Comparison of ENCODE assay signal across 20 mouse cellular contexts in the genomic region with DNA sequence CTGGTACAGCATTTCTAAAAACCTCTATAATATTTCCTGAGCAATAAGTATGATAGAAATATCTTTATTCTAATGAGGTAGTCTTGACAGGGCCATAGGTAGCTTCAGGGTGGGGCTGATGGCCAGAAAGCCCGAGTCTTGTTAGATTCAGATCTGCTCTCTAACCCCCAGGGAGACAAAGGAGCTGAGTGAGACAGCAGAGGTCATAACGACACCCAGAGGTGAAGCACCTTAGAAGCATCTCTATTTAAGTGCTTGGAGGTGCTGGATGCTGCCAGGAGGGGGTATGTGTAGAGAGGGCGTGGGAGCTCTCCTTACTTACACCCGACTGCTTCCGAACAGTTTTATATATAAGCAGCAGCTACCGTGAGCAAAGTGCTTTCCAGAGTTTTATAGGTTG.
DNase-seq lines count a peak whose midpoint lies in the region; ATAC-seq and TF ChIP-seq lines count a peak whose summit lies in the region.
"Had no signal": no experiment of that assay in that cellular context is flagged by ENCODE, and none has a peak within 500 bp of the region (broad histone marks: within the 10 kb centered on the region; RNA-seq: fewer than 3 reads in every experiment).

No protein-coding gene starts in this region.

- no peak for TF ChIP-seq POLR2A in CH12.LX (IDR thresholded peaks at IDR 0.05; ENCODE audit: low read depth, low read length)

- peak; percentile 68 for TF ChIP-seq RAD21 in CH12.LX (IDR thresholded peaks at IDR 0.05; ENCODE audit: low read depth, low read length)

- ATAC-seq in monocyte, adult 5-6 weeks (replicated peaks; ENCODE audit: insufficient number of reproducible peaks, low FRiP score, low TSS enrichment, poor library complexity, severe bottlenecking), result 0 out of 2 replicates have a peak, but pooled peaks have one; percentile 5
- peak; percentile 23; the same call in 1 of the 2 replicates for ATAC-seq in neutrophil, adult 5-6 weeks (ENCODE audit: extremely low read depth, insufficient number of reproducible peaks, low FRiP score, poor library complexity, severe bottlenecking)
- ATAC-seq: Patski had no signal

- dilution Hi-C loops in CH12.LX (cut with MboI; ENCODE audit: extremely low pct_ligation_motif_present, extremely low pct_unique_long_range_greater_than_20kb, low sequenced_read_pairs), result no loop called here

- peak; percentile 62 for DNase-seq in CH12.LX (ENCODE audit: extremely low read depth)
- peak; percentile 51 for DNase-seq in splenic B cell, adult 2 months (ENCODE audit: low read depth, low spot score)
- no peak for DNase-seq in embryonic facial prominence, embryonic 10.5 days (ENCODE audit: low spot score)
- no peak for DNase-seq in thymus, postnatal 25 days
- DNase-seq in lung, postnatal 4 days, result no peak
- no peak for DNase-seq in cerebellum, adult 18-20 months
- DNase-seq: adrenal gland, adult 2 months; adrenal gland, adult 8-10 months; adrenal gland, postnatal 10 days; adrenal gland, postnatal 14 days; adrenal gland, postnatal 25 days; adrenal gland, postnatal 36 days; B cell, adult 2 months; cerebellum, adult 11 months; cerebellum, adult 11-12 months; cerebellum, adult 2 months had no signal

- H3K27ac ChIP-seq in CH12.LX (ENCODE audit: insufficient read depth, low read depth), result no peak overlapping the region
- no peak overlapping the region for H3K27ac ChIP-seq in embryonic facial prominence, embryonic 10.5 days (replicated peaks)

- H3K27me3 ChIP-seq in CH12.LX (replicated peaks), result no peaks in the 10 kb centered on the region
- no peaks in the 10 kb centered on the region for H3K27me3 ChIP-seq in splenic B cell, adult 2 months (ENCODE audit: control insufficient read depth, insufficient read depth, low read length, poor library complexity, severe bottlenecking)
- H3K27me3 ChIP-seq in embryonic facial prominence, embryonic 10.5 days (replicated peaks; ENCODE audit: low read depth, poor library complexity, severe bottlenecking), result no peaks in the 10 kb centered on the region
- H3K27me3 ChIP-seq: Patski had no signal

- peak in 1 of 2 experiments; percentile 63; a peak in 2 of 4 replicates for TF ChIP-seq CTCF in CH12.LX (conservative IDR thresholded peaks at IDR 0.05 in 1 of 2, IDR thresholded peaks at IDR 0.05 in 1 of 2; ENCODE audit: low read depth in 2 of 2, low read length in 2 of 2)

- H3K79me2 ChIP-seq in CH12.LX (replicated peaks; ENCODE audit: control insufficient read depth, extremely low read depth, insufficient read depth, poor library complexity, severe bottlenecking), result no peaks in the 10 kb centered on the region

- H3K4me2 ChIP-seq in CH12.LX (ENCODE audit: insufficient read depth, low read depth, poor library complexity, severe bottlenecking), result no peak overlapping the region; the same call in 1 of the 2 replicates

- no peaks in the 10 kb centered on the region for H3K9me3 ChIP-seq in CH12.LX (replicated peaks; ENCODE audit: low read length)
- H3K9me3 ChIP-seq in embryonic facial prominence, embryonic 10.5 days, result no peaks in the 10 kb centered on the region

- H3K36me3 ChIP-seq in CH12.LX (replicated peaks in 1 of 2; ENCODE audit: control insufficient read depth in 1 of 2, insufficient read depth in 1 of 2, low read length in 1 of 2), result no peaks in the 10 kb centered on the region
- no peaks in the 10 kb centered on the region for H3K36me3 ChIP-seq in splenic B cell, adult 2 months (ENCODE audit: control insufficient read depth, insufficient read depth, low read length, poor library complexity, severe bottlenecking)
- H3K36me3 ChIP-seq in embryonic facial prominence, embryonic 10.5 days (replicated peaks), result no peaks in the 10 kb centered on the region
- H3K36me3 ChIP-seq: G1E had no signal

- H3K4me1 ChIP-seq in CH12.LX (ENCODE audit: control insufficient read depth in 1 of 2, insufficient read depth in 2 of 2), result peaks cover 5 to 23% of the 10 kb centered on the region in 2 experiments; a peak in 3 of 4 replicates
- no peaks in the 10 kb centered on the region for H3K4me1 ChIP-seq in embryonic facial prominence, embryonic 10.5 days

- H3K4me3 ChIP-seq in CH12.LX (replicated peaks in 1 of 3; ENCODE audit: low read depth in 2 of 3, low read length in 2 of 3, poor library complexity in 1 of 3), result no peak overlapping the region
- no peak overlapping the region for H3K4me3 ChIP-seq in embryonic facial prominence, embryonic 10.5 days

- H3K9ac ChIP-seq in CH12.LX (ENCODE audit: insufficient read depth, low read depth), result no peak overlapping the region

- whole genome bisulfite sequencing in embryonic facial prominence, embryonic 10.5 days, result 84% methylated on average over 6 of the region's 6 CpGs

- in situ Hi-C loops in CH12.LX (cut with MboI; ENCODE audit: low pct_ligation_motif_present, low pct_unique_long_range_greater_than_20kb, low sequenced_read_pairs), result no loop called here

- TF ChIP-seq EP300 in CH12.LX (IDR thresholded peaks at IDR 0.05; ENCODE audit: low read length), result no peak

TF ChIP-seq in CH12.LX, 34 proteins besides CTCF, POLR2A, EP300 and RAD21:
- TF ChIP-seq CHD1 (IDR thresholded peaks at IDR 0.05; ENCODE audit: low read depth, low read length), result no peak
- TF ChIP-seq POLR2AphosphoS2 (IDR thresholded peaks at IDR 0.05; ENCODE audit: low read depth, low read length), result no peak
- TF ChIP-seq MYC (IDR thresholded peaks at IDR 0.05; ENCODE audit: low read depth, low read length), result no peak
- TF ChIP-seq HCFC1 (IDR thresholded peaks at IDR 0.05; ENCODE audit: low read depth, low read length), result no peak
- peak; percentile 20; the same call in 1 of the 2 replicates for TF ChIP-seq ZC3H11A (IDR thresholded peaks at IDR 0.05; ENCODE audit: low read depth, low read length)
- no peak for TF ChIP-seq MAFK (IDR thresholded peaks at IDR 0.05; ENCODE audit: insufficient replicate concordance, low read length)
- no peak for TF ChIP-seq ETS1 (conservative IDR thresholded peaks at IDR 0.05; ENCODE audit: low read depth, low read length)
- 0 out of 2 replicates have a peak, but pooled peaks have one; percentile 23 for TF ChIP-seq MAZ (IDR thresholded peaks at IDR 0.05; ENCODE audit: low read depth, low read length)
- no peak for TF ChIP-seq ZNF384 (IDR thresholded peaks at IDR 0.05; ENCODE audit: low read depth, low read length)
- TF ChIP-seq NRF1 (IDR thresholded peaks at IDR 0.05; ENCODE audit: low read depth, low read length), result no peak
- no peak for TF ChIP-seq ELF1 (IDR thresholded peaks at IDR 0.05; ENCODE audit: low read depth, low read length)
- TF ChIP-seq ZKSCAN1 (IDR thresholded peaks at IDR 0.05; ENCODE audit: borderline replicate concordance, low read depth, low read length), result no peak
- no peak for TF ChIP-seq MEF2A (IDR thresholded peaks at IDR 0.05; ENCODE audit: borderline replicate concordance, low read depth, low read length)
- TF ChIP-seq TCF12 (IDR thresholded peaks at IDR 0.05; ENCODE audit: low read depth, low read length), result no peak
- no peak for TF ChIP-seq UBTF (IDR thresholded peaks at IDR 0.05; ENCODE audit: low read depth, low read length)
- TF ChIP-seq SMC3 (IDR thresholded peaks at IDR 0.05; ENCODE audit: low read depth, low read length), result peak; percentile 60
- TF ChIP-seq USF2 (conservative IDR thresholded peaks at IDR 0.05; ENCODE audit: low read depth, low read length), result no peak
- TF ChIP-seq JUN (IDR thresholded peaks at IDR 0.05; ENCODE audit: insufficient read depth, low read depth, low read length), result no peak
- TF ChIP-seq JUND (conservative IDR thresholded peaks at IDR 0.05; ENCODE audit: low read depth, low read length), result no peak
- TF ChIP-seq MAX (IDR thresholded peaks at IDR 0.05; ENCODE audit: low read length), result no peak
- TF ChIP-seq RCOR1 (conservative IDR thresholded peaks at IDR 0.05; ENCODE audit: low read depth, low read length), result no peak
- no peak for TF ChIP-seq KAT2A (IDR thresholded peaks at IDR 0.05; ENCODE audit: insufficient replicate concordance, low read length)
- TF ChIP-seq MXI1 (IDR thresholded peaks at IDR 0.05; ENCODE audit: low read depth, low read length), result no peak
- no peak for TF ChIP-seq ZMIZ1 (IDR thresholded peaks at IDR 0.05; ENCODE audit: low read depth, low read length)

Comparison
In these comparisons a context has a peak if more than half of its experiments do, and no peak if none do; other contexts are left out.
1. DNase-seq: peak in CH12.LX (single experiment) and splenic B cell, adult 2 months (single experiment); none in embryonic facial prominence, embryonic 10.5 days (single experiment), thymus, postnatal 25 days (single experiment), lung, postnatal 4 days (0 of 2) and cerebellum, adult 18-20 months (0 of 2).